Mouse (Mus musculus) ES-E14 (cell line): ENCODE results near the gene Lrrc10b. TPM values are rescaled to one million over a fixed set of nuclear protein-coding genes. Genes with fewer than 3 reads are reported as not detected.

Experiments used
- DNase-seq: peaks from one replicate; pipeline ENCODE4 v3.0.0-alpha.2; 2013; ENCODE audit warnings: low read depth, low spot score
- H3K27ac ChIP-seq: 2 replicates; pipeline ENCODE4 v1.5.1; 2012; ENCODE audit warnings: low read depth, mild to moderate bottlenecking, low read length, moderate library complexity, mixed read lengths; ENCODE audit not compliant: poor library complexity, insufficient read depth, severe bottlenecking
- H3K36me3 ChIP-seq: 2 replicates; pipeline ENCODE4 v1.6.1; 2012; ENCODE audit warnings: mild to moderate bottlenecking, low read length, moderate library complexity, mixed read lengths; ENCODE audit not compliant: control insufficient read depth, poor library complexity, insufficient read depth, severe bottlenecking
- H3K4me1 ChIP-seq, 2 experiments: fragments of 150-350 bp in 1 of 2; sonication (generic) in 1 of 2; 2 replicates each; pipeline ENCODE4 v1.6.1; 2012; ENCODE audit warnings: low read length in 2 of 2, mild to moderate bottlenecking in 1 of 2, mixed read lengths in 1 of 2; ENCODE audit not compliant: control insufficient read depth in 2 of 2, insufficient read depth in 2 of 2, poor library complexity in 1 of 2
- H3K4me3 ChIP-seq, 2 experiments: fragments of 150-350 bp in 1 of 2; sonication (generic) in 1 of 2; 2 replicates each; pipeline ENCODE4 v1.5.1; 2012; ENCODE audit warnings: low read length in 2 of 2, low read depth in 1 of 2, mild to moderate bottlenecking in 1 of 2, mixed read lengths in 1 of 2; ENCODE audit not compliant: insufficient read depth in 1 of 2, poor library complexity in 1 of 2, severe bottlenecking in 1 of 2
- H3K9ac ChIP-seq: 2 replicates; pipeline ENCODE4 v1.6.1; 2012; ENCODE audit warnings: low read depth, mild to moderate bottlenecking, low read length, mixed read lengths; ENCODE audit not compliant: poor library complexity, insufficient read depth, severe bottlenecking
- H3K9me3 ChIP-seq: fragments of 150-350 bp; sonication (generic); 2 replicates; pipeline ENCODE4 v1.6.1; 2012; ENCODE audit warnings: low read depth, mild to moderate bottlenecking, low read length; ENCODE audit not compliant: control insufficient read depth, insufficient read depth
- CHD2 ChIP-seq: IDR thresholded peaks from 2 replicates; pipeline ENCODE4 v1.6.1; 2014; ENCODE audit warnings: mild to moderate bottlenecking, low read depth, low read length, inconsistent platforms
- HCFC1 ChIP-seq: IDR thresholded peaks from 2 replicates; pipeline ENCODE4 v1.6.1; 2012; ENCODE audit warnings: low read length, inconsistent platforms, borderline replicate concordance; ENCODE audit not compliant: insufficient read depth
- MAFK ChIP-seq: IDR thresholded peaks from 2 replicates; pipeline ENCODE4 v1.6.1; 2014; ENCODE audit warnings: mild to moderate bottlenecking, low read depth, low read length, inconsistent platforms; ENCODE audit not compliant: insufficient read depth
- ZC3H11A ChIP-seq: IDR thresholded peaks from 2 replicates; pipeline ENCODE4 v1.6.1; 2012; ENCODE audit warnings: low read depth, mild to moderate bottlenecking, inconsistent platforms, low read length, borderline replicate concordance
- ZNF384 ChIP-seq: IDR thresholded peaks from 2 replicates; pipeline ENCODE4 v1.6.1; 2012; ENCODE audit warnings: low read depth, low read length, inconsistent platforms
- in situ Hi-C, 2 experiments: fragments of 600-800 bp; cut with MboI; formaldehyde crosslinking; loops; one replicate each; pipeline ENCODE4 v1.15.1; 2025; ENCODE audit warnings: low sequenced_read_pairs in 2 of 2, inconsistent platforms in 1 of 2; ENCODE audit not compliant: unreplicated experiment in 2 of 2
- total RNA-seq: library from RNA; depleted of rRNA; stranded (reverse); fragments of 300-350 nt; gene quantifications from 2 replicates; pipeline ENCODE4 v1.2.3, GENCODE M21; 2012

Lrrc10b gene
- total RNA-seq, 1 experiment, result 0.27 TPM

DNA sequence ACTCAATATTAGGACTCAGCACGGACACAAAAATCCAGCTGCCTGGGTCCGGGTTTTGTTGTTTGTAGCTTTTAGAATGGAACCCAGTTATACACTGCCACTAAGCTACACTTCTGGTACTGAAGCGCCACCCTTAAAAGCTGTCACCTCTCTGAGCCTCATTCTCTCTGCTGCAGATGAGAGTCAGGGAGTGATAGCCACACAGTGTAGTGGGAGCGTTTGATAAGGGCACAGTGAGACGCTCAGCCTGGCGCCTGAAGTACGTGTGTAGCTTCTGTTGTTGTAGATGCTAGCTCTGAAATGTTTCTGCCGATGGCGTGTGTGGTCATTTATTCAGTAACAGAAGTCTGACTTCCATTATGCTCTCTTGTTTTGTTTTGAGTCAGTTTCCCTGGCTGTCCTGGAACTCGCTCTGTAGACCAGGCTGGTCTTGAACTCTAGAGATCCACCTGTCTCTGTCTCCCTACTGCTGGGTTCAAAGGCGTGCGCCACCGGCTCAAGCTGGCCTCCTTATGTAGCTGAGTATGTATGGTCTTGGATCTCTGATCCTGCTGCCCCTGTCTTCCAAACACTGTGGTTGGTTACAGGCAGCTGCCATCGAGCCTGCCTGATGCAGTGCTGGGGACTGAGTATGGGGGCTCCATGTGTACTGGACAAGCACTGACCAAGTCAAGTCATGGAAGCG is 12.4 kb downstream of the Lrrc10b start:
- DNase-seq, result no peak
- H3K9ac ChIP-seq, result no peak overlapping the region

DNA sequence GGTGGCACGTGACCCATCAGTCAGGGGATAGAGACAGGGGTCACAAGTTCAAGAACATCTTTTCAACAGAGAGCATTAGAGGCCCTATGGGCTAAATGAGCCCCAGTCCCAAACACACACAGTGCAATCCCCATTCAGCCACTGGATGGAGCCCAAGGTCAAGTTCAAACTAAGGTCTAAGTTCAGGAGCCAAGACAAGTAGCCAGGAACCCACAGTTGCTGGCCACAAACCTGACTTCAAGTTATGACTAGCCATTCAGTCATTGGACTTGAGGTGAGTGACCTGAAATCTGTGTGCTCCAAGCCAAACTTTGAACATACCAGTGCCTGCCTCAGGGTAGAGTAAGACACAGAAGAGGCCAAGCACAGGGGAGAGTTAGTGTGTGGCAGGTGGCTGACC is 19.8 kb downstream of the Lrrc10b start:
- DNase-seq, result no peak
- Histone ChIP-seq H3K9ac (no peak overlapping the region), H3K9me3 (no peaks in the 10 kb centered on the region), H3K4me3 (no peak overlapping the region), H3K36me3 (no peaks in the 10 kb centered on the region; the same call in 1 of the 2 replicates), H3K27ac (no peak overlapping the region), H3K4me1 (no peaks in the 10 kb centered on the region)
- TF ChIP-seq MAFK, result no peak
- TF ChIP-seq ZNF384, result no peak
- TF ChIP-seq ZC3H11A, result no peak
- TF ChIP-seq HCFC1, result no peak
- no peak for TF ChIP-seq CHD2
- in situ Hi-C loops, result no loop called here

More for the DNA sequence above, 12.4 kb downstream of the Lrrc10b start:
- no peak for TF ChIP-seq HCFC1
- no peak for TF ChIP-seq MAFK
- no peak for TF ChIP-seq CHD2
- TF ChIP-seq ZC3H11A, result no peak
- TF ChIP-seq ZNF384, result no peak
- Histone ChIP-seq H3K4me1 (peaks cover 0 to 5% of the 10 kb centered on the region in 2 experiments; a peak in 1 of 4 replicates), H3K4me3 (no peak overlapping the region), H3K9me3 (no peaks in the 10 kb centered on the region), H3K27ac (no peak overlapping the region), H3K36me3 (no peaks in the 10 kb centered on the region; the same call in 1 of the 2 replicates)
- in situ Hi-C loops, result no loop called here

DNA sequence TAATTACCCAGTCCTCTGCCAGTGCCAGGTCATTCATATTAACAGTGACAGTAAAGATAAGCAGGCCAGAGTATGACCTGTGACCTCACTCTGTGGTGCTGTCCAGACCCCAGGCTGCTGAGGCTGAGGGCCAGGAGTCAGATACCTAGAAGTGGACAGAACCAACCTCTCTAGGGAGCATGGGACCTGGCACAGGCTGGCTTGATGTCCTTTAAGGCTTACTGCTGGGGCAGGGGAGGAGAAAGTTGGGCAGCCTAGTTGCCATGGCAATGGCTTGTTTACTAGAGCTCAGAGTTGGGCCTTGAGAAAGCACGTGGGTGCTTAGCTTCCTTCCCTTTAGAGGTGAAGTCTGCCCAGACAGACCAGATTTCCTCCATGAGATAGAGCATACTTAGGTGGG is 20.5 kb downstream of the Lrrc10b start:
- TF ChIP-seq MAFK (no peak), HCFC1 (no peak), ZNF384 (no peak), ZC3H11A (no peak), CHD2 (no peak)
- H3K4me3 ChIP-seq, result no peak overlapping the region
- DNase-seq, result no peak
- no peaks in the 10 kb centered on the region for H3K4me1 ChIP-seq
- no peak overlapping the region for H3K27ac ChIP-seq
- in situ Hi-C loops, result no loop called here
- no peaks in the 10 kb centered on the region; the same call in 1 of the 2 replicates for H3K36me3 ChIP-seq
- H3K9me3 ChIP-seq, result no peaks in the 10 kb centered on the region
- no peak overlapping the region for H3K9ac ChIP-seq

DNA sequence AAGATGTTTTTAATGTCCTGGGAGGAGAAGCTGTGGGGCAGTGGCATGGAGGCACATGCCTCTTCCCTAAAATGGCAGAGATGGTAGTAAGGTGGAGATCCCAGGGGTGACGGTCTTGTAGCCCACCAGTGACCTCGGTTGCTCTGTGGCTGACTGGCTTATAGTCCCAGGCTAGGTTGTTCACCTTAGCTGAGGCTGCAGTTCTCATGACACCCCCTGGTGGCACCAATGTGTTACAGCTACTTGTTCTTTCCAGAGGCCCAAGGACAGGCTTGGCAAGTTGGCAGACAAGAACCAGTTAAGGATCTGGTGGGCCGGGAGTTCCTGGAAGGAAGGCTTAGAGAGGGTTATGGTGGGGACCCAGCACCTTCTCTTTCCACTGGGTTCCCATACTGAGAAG is 21.4 kb downstream of the Lrrc10b start:
- Histone ChIP-seq H3K9ac (no peak overlapping the region), H3K27ac (no peak overlapping the region), H3K4me1 (no peaks in the 10 kb centered on the region; a peak in 1 of 4 replicates), H3K36me3 (no peaks in the 10 kb centered on the region; the same call in 1 of the 2 replicates), H3K9me3 (no peaks in the 10 kb centered on the region), H3K4me3 (no peak overlapping the region)
- peak; percentile 70 for DNase-seq
- in situ Hi-C loops, result no loop called here
- TF ChIP-seq MAFK (peak; percentile 95), CHD2 (no peak), ZNF384 (no peak), HCFC1 (no peak), ZC3H11A (0 out of 2 replicates have a peak, but pooled peaks have one; percentile 12)

DNA sequence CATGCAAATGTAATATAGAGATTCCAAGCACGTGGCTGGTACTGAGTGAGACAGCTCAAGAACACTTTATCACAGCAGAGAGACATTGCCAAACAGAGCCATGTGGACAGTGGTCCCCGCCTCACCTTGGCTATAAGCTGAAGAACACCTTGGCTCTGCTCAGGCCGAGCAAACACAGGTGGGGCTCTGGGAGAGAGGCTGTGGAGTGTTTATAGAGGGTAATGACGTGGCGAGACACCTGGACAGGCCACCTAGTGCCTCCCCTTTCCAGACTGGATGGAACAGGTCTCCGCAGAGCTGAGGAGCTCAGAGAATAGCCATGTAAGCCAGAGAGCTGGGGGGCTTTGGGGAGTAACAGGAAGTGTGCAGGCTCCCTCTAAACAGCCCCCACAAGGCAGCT is 22.3 kb downstream of the Lrrc10b start:
- no peaks in the 10 kb centered on the region; a peak in 1 of 4 replicates for H3K4me1 ChIP-seq
- no peak overlapping the region for H3K4me3 ChIP-seq
- no peaks in the 10 kb centered on the region for H3K9me3 ChIP-seq
- TF ChIP-seq MAFK (no peak), CHD2 (no peak), HCFC1 (no peak), ZC3H11A (no peak), ZNF384 (no peak)
- in situ Hi-C loops, result no loop called here
- DNase-seq, result no peak
- no peak overlapping the region for H3K27ac ChIP-seq
- H3K36me3 ChIP-seq, result no peaks in the 10 kb centered on the region; the same call in 1 of the 2 replicates
- H3K9ac ChIP-seq, result no peak overlapping the region
